Mouse (Mus musculus) brain, embryonic 14.5 days (tissue): ENCODE results near the gene Fgb.

Source experiments
- CTCF ChIP-seq: fragments of 200-500 bp; IDR thresholded peaks from 2 replicates; pipeline ENCODE4 v1.5.1; 2012; ENCODE audit warnings: inconsistent platforms, mild to moderate bottlenecking, moderate library complexity, borderline replicate concordance; ENCODE audit not compliant: insufficient read depth, insufficient read length; ENCODE audit errors: extremely low read depth
- POLR2A ChIP-seq: fragments of 200-500 bp; IDR thresholded peaks from 2 replicates; pipeline ENCODE4 v1.6.1; 2012; ENCODE audit warnings: mild to moderate bottlenecking, inconsistent platforms, borderline replicate concordance; ENCODE audit not compliant: poor library complexity, insufficient read depth, insufficient read length, severe bottlenecking; ENCODE audit errors: extremely low read depth

GRCm38 (mm10) chr3:83033801-83034200 is 15.9 kb downstream of the Fgb start:
- TF ChIP-seq CTCF (no peak), POLR2A (no peak)
